Mouse (Mus musculus) right cerebral cortex, postnatal 14 days (tissue): ENCODE results near the gene Hist1h1d.
"Not testable (repeated sequence)": the region's sequence is repeated elsewhere in the genome, so short reads cannot be mapped to it uniquely, and the experiment has no call there.

Experiments
- DNase-seq: peaks from one replicate; pipeline ENCODE4 v3.0.0; 2022

Gene Hist1h1d

DNA sequence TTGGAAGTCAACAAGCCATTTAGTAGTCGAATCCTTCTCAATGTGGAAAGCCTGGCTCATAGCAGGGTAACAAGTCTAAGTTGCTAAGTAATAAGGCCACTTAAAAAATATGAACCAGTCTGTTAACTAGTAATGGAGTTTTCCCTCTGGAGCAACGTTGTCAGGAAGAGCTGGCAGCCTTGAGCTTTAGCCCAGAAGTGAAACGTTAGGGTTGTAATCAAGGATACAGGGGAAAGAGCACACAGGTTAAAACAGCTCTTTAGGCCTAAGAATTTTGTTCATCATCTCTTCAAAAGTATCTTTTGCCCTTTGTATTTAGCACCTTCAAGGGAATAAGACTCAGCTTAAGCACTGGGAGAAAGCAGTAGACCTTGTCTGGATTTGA lies 2.3 kb upstream of the Hist1h1d start:
- no peak for DNase-seq

GRCm38 (mm10) chr13:23551146-23551834 lies 1.8 kb upstream of the Hist1h1d start, which contains the start of gene Hist1h4f:
Gene Hist1h4f (minus strand): TSS chr13:23551648.
- peak; percentile 82 for DNase-seq

- DNase-seq: no peak
Measured at GRCm38 (mm10) chr13:23551931-23552914, 839 bp upstream of the Hist1h1d start.

DNA sequence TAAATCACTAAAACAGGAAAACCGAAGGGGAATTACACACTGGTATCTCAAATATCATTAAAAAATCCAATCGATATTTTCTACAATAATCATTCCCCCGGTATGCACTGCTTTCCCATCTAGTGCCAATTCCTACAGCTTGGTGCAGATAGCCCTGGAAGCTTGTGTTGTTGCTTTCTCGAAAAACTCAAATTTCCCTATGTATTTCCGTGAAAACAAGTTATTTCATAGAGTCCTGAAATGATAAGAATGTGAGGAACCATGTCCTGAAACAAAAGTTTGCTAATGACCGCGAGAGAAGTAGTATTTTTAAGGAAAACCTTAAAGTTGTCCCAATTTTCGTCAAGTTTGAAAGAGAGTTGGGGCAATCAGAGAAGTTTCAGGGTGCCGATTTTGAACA lies 1.3 kb downstream of the Hist1h1d start:
- DNase-seq: no peak

DNA sequence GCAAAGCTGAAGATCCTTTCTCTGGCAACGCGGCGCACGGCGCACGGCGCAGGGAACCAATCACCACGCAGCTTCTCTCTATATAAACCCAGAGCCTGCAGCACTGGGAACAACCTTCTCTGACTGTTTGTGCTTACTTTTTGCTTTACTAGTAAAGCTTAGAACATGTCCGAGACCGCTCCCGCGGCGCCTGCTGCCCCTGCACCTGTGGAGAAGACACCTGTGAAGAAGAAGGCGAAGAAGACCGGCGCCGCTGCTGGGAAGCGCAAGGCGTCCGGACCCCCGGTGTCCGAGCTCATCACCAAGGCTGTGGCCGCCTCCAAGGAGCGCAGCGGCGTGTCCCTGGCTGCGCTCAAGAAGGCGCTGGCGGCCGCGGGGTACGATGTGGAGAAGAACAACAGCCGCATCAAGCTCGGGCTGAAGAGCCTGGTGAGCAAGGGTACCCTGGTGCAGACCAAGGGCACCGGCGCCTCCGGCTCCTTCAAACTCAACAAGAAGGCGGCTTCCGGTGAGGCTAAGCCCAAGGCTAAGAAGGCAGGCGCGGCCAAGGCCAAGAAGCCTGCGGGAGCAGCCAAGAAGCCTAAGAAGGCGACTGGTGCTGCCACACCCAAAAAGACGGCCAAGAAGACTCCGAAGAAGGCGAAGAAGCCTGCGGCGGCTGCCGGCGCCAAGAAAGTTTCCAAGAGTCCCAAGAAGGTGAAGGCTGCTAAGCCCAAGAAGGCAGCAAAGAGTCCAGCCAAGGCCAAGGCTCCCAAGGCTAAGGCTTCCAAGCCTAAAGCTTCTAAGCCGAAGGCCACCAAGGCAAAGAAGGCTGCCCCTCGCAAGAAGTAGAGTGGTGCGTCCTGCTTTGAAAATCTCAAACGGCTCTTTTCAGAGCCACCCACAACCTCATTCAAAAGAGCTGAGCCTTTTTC lies 2.1 kb downstream of the Hist1h1d start:
- DNase-seq: peak; percentile 68

DNA sequence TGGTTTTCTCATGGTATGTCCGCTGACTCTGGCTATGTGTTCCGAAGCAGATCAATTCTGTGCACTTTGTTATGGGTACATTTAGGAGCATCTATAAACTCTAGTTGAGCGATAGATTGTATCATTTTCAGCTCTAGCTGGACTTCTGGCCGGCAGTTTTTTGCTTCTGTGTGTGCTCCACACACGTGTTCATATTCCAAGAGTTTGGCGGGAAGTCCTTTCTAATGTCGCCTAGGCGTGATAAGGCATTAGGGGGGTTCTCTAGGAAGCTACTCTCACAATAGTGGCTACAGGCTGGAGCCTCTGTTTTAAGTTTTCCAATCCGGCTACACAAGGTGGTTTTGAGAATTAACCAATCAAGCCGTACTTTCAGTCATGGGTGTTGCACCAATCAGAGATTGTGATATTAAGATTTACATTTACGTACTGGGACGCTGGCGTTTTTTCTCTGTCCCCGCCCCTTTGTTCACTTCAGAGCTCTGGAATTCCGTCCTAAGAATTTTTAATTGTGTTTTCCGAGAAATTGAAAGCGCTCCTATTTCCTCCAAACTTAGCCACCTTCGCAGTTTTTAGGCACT lies 2.9 kb downstream of the Hist1h1d start:
- peak; percentile 10 for DNase-seq

DNA sequence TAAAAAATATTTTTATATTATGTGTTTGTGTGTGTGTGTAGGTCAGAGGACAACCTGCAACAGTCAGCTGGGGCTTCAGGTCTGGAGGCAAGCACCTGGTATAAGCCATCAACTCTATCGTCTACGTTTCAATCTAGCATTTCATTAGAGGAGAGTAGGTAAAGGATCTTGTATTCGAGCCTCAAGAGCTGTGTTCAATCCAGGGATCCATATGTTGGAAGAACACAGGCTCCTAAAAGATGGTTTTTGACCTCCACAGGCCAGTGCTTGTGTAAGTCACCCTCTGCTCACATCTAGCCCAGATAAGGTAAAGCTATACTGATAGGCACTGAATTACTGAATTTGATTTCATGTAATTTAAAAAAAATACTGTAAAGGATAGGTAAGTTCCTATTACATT lies 3.8 kb downstream of the Hist1h1d start:
- no peak for DNase-seq

DNA sequence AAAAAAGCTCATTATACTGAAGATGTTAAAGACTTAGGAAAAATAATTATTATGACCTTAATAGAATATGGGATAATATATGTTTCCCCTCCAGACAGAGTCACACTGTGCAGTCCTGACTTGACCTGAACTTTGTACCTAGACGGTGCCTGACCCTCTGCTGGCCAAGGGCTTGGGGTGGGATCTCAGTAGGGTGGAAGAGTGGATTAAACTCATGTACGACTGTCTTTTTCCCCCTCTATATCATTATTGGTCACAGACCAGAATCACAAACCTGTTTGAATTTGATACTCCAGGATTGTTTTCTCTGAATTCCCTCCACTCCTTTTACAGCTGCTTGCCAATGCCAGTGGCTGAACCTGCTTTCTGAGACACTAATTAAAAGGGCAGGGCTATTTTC lies 7.6 kb downstream of the Hist1h1d start:
- DNase-seq: not testable (repeated sequence)

- not testable (repeated sequence) for DNase-seq
Measured at GRCm38 (mm10) chr13:23561531-23561882, 8.4 kb downstream of the Hist1h1d start.

- peak; percentile 92 for DNase-seq
Measured at GRCm38 (mm10) chr13:23561883-23562659, 9.0 kb downstream of the Hist1h1d start, which contains the start of gene Hist1h3e. Gene Hist1h3e (minus strand): TSS chr13:23562369.

GRCm38 (mm10) chr13:23562699-23563462 lies 9.8 kb downstream of the Hist1h1d start:
- DNase-seq: peak; percentile 26

DNA sequence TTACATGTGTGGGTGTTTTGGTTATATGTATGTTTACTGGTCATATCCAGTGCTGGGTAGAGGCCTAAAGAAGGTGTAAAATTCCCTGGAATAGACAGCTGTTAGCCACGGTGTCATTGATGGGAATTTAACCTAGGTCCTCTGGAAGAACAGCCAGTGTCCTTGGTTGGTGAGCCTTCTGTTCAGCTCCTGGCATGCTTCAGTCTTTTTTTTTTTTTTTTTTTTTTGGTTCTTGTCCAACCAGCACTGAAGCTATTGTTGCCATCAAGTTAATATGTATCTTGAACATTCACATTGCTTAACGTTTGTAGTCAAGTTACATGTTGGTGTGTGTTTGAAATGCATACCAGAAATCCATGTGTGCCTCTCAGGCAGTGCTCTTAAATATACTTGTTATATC lies 11.4 kb downstream of the Hist1h1d start:
- DNase-seq: no peak

- DNase-seq: not testable (repeated sequence)
Measured at GRCm38 (mm10) chr13:23570261-23571021, 17.4 kb downstream of the Hist1h1d start.

GRCm38 (mm10) chr13:23571022-23571503 lies 18.0 kb downstream of the Hist1h1d start, which contains the start of the genes Hist1h2ae and Hist1h2bg:
Gene Hist1h2ae (minus strand): TSS chr13:23571220.
Gene Hist1h2bg (plus strand): TSS chr13:23571396.
- peak; percentile 34 for DNase-seq

DNA sequence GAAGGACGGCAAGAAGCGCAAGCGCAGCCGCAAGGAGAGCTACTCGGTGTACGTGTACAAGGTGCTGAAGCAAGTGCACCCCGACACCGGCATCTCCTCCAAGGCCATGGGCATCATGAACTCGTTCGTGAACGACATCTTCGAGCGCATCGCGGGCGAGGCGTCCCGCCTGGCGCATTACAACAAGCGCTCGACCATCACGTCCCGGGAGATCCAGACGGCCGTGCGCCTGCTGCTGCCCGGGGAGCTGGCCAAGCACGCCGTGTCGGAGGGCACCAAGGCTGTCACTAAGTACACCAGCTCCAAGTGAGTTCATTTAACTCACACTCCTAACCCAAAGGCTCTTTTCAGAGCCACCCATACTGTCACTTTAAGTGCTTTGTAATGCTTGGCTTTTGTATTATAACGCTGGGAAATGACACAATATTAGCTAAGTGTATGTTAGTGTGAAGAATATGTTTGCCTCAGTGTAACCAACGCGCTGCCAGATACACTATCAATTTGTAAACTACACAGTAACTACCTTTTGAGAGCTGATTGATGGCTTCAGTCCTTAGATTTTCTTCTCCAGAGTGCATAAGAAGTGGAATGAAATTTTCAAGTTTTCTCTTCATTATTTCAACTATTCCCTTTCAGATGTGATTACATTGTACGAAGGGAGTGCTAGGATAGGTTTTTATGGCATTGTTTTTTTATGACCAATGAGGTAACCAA lies 18.6 kb downstream of the Hist1h1d start:
- DNase-seq: not testable (repeated sequence)

DNA sequence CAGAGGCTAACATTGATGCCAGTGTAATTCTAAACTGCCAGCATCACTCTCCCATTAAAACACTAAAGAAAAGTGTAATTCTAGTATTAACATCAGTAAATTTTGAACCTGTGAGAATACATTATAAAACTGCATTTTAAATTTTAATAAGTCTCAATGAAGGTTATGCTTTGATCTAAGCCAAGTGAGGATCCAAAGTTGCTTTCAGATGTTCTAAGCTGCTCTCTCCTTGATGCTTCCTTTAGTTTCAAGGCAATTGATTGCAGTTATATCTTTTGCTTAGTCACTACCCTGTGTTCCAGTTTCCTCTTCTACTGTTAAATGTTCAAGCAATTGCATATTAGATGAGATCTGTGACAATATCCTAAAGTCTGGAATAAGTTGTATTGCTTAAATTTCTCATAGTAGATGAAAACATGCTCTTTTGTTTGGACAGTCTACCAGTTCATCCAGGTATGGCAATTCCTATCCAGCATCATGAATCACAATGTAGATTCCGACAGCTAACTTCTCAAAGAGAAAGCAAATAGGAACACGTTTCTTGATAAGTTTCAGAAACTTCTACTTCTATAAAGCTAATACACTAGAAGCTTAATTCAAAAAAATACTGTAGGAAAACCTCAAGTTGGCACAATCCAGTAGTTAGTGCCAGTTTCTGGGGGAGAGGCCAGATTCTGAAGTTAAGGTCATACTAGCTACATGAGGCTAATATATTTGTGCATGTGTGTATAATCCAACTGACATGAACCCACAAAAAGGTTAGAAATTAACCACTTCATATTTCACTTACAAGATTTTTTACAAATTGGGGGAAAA lies 19.4 kb downstream of the Hist1h1d start:
- no peak for DNase-seq

GRCm38 (mm10) chr13:23573034-23573897 lies 20.2 kb downstream of the Hist1h1d start:
- peak; percentile 10 for DNase-seq
